Mouse (Mus musculus) liver, postnatal 0 days (tissue): ENCODE results near the gene Ythdc1.

Experiments
- CTCF ChIP-seq: sonication (generic); IDR thresholded peaks from 2 replicates; pipeline ENCODE4 v1.5.1; 2016; ENCODE audit warnings: antibody characterized with exemption, low read depth
- EP300 ChIP-seq: IDR thresholded peaks from 2 replicates; pipeline ENCODE4 v1.6.1; 2016; ENCODE audit warnings: antibody characterized with exemption, low read depth, mild to moderate bottlenecking

GRCm38 (mm10) chr5:86792249-86792648 lies 11.8 kb upstream of the Ythdc1 start:
- TF ChIP-seq CTCF (no peak), EP300 (no peak)
